Mouse (Mus musculus) myocyte (in vitro differentiated cells): Measurements from ENCODE around the gene Stard10. TPM values are rescaled to one million over a fixed set of nuclear protein-coding genes. Genes with fewer than 3 reads are reported as not detected.

Source experiments
- H3K27me3 ChIP-seq: one replicate; pipeline ENCODE4 v1.6.1; 2011; ENCODE audit not compliant: control insufficient read depth, insufficient read depth, insufficient read length
- H3K36me3 ChIP-seq: one replicate; pipeline ENCODE4 v1.6.1; 2011; ENCODE audit not compliant: control insufficient read depth, insufficient read depth
- H3K4me2 ChIP-seq: one replicate; pipeline ENCODE4 v1.6.1; 2011; ENCODE audit warnings: low read depth, control low read depth
- H3K4me3 ChIP-seq: one replicate; pipeline ENCODE4 v1.5.1; 2011; ENCODE audit warnings: mild to moderate bottlenecking, control low read depth, moderate library complexity
- H3K79me2 ChIP-seq: one replicate; pipeline ENCODE4 v1.6.1; 2011; ENCODE audit not compliant: control insufficient read depth, insufficient read depth
- H3ac ChIP-seq: one replicate; pipeline ENCODE4 v1.6.1; 2011; ENCODE audit not compliant: control insufficient read depth, insufficient read length
- CEBPB ChIP-seq: IDR thresholded peaks from 2 replicates; pipeline ENCODE4 v1.6.1; 2011; ENCODE audit warnings: mild to moderate bottlenecking, moderate library complexity; ENCODE audit not compliant: poor library complexity, insufficient read depth, severe bottlenecking
- E2F4 ChIP-seq: IDR thresholded peaks from one replicate; pipeline ENCODE4 v1.6.1; 2011; ENCODE audit warnings: mild to moderate bottlenecking, control low read depth, moderate library complexity; ENCODE audit not compliant: insufficient read depth
- MAX ChIP-seq: IDR thresholded peaks from one replicate; pipeline ENCODE4 v1.6.1; 2011; ENCODE audit warnings: low read depth, mild to moderate bottlenecking, control low read depth
- MYOD1 ChIP-seq, 3 experiments: IDR thresholded peaks; one replicate each; pipeline ENCODE4 v1.6.1; 2011; ENCODE audit warnings: control low read depth in 2 of 3, low read depth in 2 of 3, mild to moderate bottlenecking in 2 of 3, moderate library complexity in 1 of 3; ENCODE audit not compliant: insufficient read length in 2 of 3, control insufficient read depth in 1 of 3
- MYOG ChIP-seq, 3 experiments: IDR thresholded peaks; one replicate each; pipeline ENCODE4 v1.6.1; 2011; ENCODE audit warnings: control low read depth in 2 of 3, low read depth in 2 of 3, mild to moderate bottlenecking in 2 of 3; ENCODE audit not compliant: insufficient read length in 2 of 3, control insufficient read depth in 1 of 3, insufficient read depth in 1 of 3
- POLR2A ChIP-seq: IDR thresholded peaks from one replicate; pipeline ENCODE4 v1.6.1; 2011; ENCODE audit warnings: low read depth, mild to moderate bottlenecking, control low read depth, moderate library complexity; ENCODE audit not compliant: insufficient read length
- POLR2AphosphoS2 ChIP-seq: IDR thresholded peaks from one replicate; pipeline ENCODE4 v1.6.1; 2011; ENCODE audit warnings: low read depth, control low read depth; ENCODE audit not compliant: insufficient read length
- REST ChIP-seq: IDR thresholded peaks from one replicate; pipeline ENCODE4 v1.6.1; 2011; ENCODE audit warnings: mild to moderate bottlenecking, control low read depth, moderate library complexity; ENCODE audit not compliant: insufficient read depth, insufficient read length
- SRF ChIP-seq: IDR thresholded peaks from one replicate; pipeline ENCODE4 v1.6.1; 2011; ENCODE audit warnings: low read depth; ENCODE audit not compliant: control insufficient read depth, insufficient read length
- TCF12 ChIP-seq: IDR thresholded peaks from one replicate; pipeline ENCODE4 v1.6.1; 2011; ENCODE audit warnings: mild to moderate bottlenecking, control low read depth; ENCODE audit not compliant: poor library complexity, insufficient read depth, severe bottlenecking
- TCF3 ChIP-seq: IDR thresholded peaks from one replicate; pipeline ENCODE4 v1.6.1; 2011; ENCODE audit warnings: low read depth, control low read depth; ENCODE audit not compliant: insufficient read length
- USF1 ChIP-seq: IDR thresholded peaks from one replicate; pipeline ENCODE4 v1.6.1; 2011; ENCODE audit warnings: low read depth, mild to moderate bottlenecking, control low read depth, moderate library complexity
- polyA plus RNA-seq: library from polyadenylated mRNA; unstranded; fragments of >200 nt; fragmentation: generic; extraction: Trizol; gene quantifications from one replicate; pipeline ENCODE4 v1.2.1, GENCODE M21; 2012; ENCODE audit warnings: missing spikeins

Stard10 gene
- polyA plus RNA-seq, 1 experiment = 39.6 TPM

GRCm38 (mm10) chr7:101341405-101341804 lies 24.5 kb downstream of the Stard10 start:
- Histone ChIP-seq H3ac (no peak overlapping the region), H3K27me3 (no peaks in the 10 kb centered on the region), H3K4me3 (no peak overlapping the region), H3K79me2 (no peaks in the 10 kb centered on the region), H3K36me3 (no peaks in the 10 kb centered on the region), H3K4me2 (no peak overlapping the region)
- no peak for TF ChIP-seq MYOD1 (IDR thresholded peaks at IDR 0.05; ENCODE audit: control insufficient read depth in 1 of 3, insufficient read length in 2 of 3, low read depth in 2 of 3)
- no peak for TF ChIP-seq TCF3
- TF ChIP-seq MYOG (IDR thresholded peaks at IDR 0.05; ENCODE audit: control insufficient read depth in 1 of 3, insufficient read depth in 1 of 3, insufficient read length in 2 of 3, low read depth in 2 of 3) = no peak
- no peak for TF ChIP-seq POLR2A
- no peak for TF ChIP-seq CEBPB
- TF ChIP-seq MAX = no peak
- TF ChIP-seq SRF = no peak
- TF ChIP-seq REST = no peak

- Histone ChIP-seq H3K4me2 (no peak overlapping the region), H3K79me2 (no peaks in the 10 kb centered on the region), H3K4me3 (no peak overlapping the region), H3K27me3 (no peaks in the 10 kb centered on the region), H3ac (no peak overlapping the region), H3K36me3 (no peaks in the 10 kb centered on the region)
- TF ChIP-seq USF1 (no peak), E2F4 (no peak), TCF3 (no peak), MYOG (IDR thresholded peaks at IDR 0.05; ENCODE audit: control insufficient read depth in 1 of 3, insufficient read depth in 1 of 3, insufficient read length in 2 of 3, low read depth in 2 of 3) (no peak), TCF12 (no peak), POLR2AphosphoS2 (no peak), CEBPB (no peak), MAX (no peak), POLR2A (no peak), SRF (no peak)
Observed at GRCm38 (mm10) chr7:101343135-101343534, 26.2 kb downstream of the Stard10 start.

- no peak for TF ChIP-seq USF1
- TF ChIP-seq POLR2AphosphoS2 = no peak
- TF ChIP-seq REST = no peak
- no peak for TF ChIP-seq E2F4
- no peak for TF ChIP-seq MAX
- TF ChIP-seq MYOG (IDR thresholded peaks at IDR 0.05; ENCODE audit: control insufficient read depth in 1 of 3, insufficient read depth in 1 of 3, insufficient read length in 2 of 3, low read depth in 2 of 3) = peak in 1 of 3 experiments; percentile 53
- TF ChIP-seq SRF = no peak
- TF ChIP-seq CEBPB = no peak
- peak in 2 of 3 experiments; percentile 32 to 83 for TF ChIP-seq MYOD1 (IDR thresholded peaks at IDR 0.05; ENCODE audit: control insufficient read depth in 1 of 3, insufficient read length in 2 of 3, low read depth in 2 of 3)
- H3K4me2 ChIP-seq = no peak overlapping the region
Observed at GRCm38 (mm10) chr7:101344892-101345291, 28.0 kb downstream of the Stard10 start.

GRCm38 (mm10) chr7:101346991-101347390 lies 30.1 kb downstream of the Stard10 start:
- no peak for TF ChIP-seq CEBPB
- TF ChIP-seq SRF = no peak
- Histone ChIP-seq H3K4me3 (peak overlapping the region; percentile 57), H3K4me2 (peak overlapping the region; percentile 90), H3K27me3 (no peaks in the 10 kb centered on the region), H3K79me2 (no peaks in the 10 kb centered on the region), H3K36me3 (no peaks in the 10 kb centered on the region), H3ac (no peak overlapping the region)

More at GRCm38 (mm10) chr7:101344892-101345291, 28.0 kb downstream of the Stard10 start:
- Histone ChIP-seq H3ac (no peak overlapping the region), H3K27me3 (no peaks in the 10 kb centered on the region), H3K4me3 (no peak overlapping the region), H3K79me2 (no peaks in the 10 kb centered on the region), H3K36me3 (no peaks in the 10 kb centered on the region)

GRCm38 (mm10) chr7:101347767-101348270 lies 30.9 kb downstream of the Stard10 start, which contains the start of gene Arap1:
Gene Arap1, plus strand, starts transcription at chr7:101348067.
- no peaks in the 10 kb centered on the region for H3K27me3 ChIP-seq
- peak within 1 kb of the TSS; percentile 90 for H3K4me2 ChIP-seq
- TF ChIP-seq SRF = no peak
- TF ChIP-seq MYOG (IDR thresholded peaks at IDR 0.05; ENCODE audit: control insufficient read depth in 1 of 3, insufficient read depth in 1 of 3, insufficient read length in 2 of 3, low read depth in 2 of 3) = peak in 1 of 3 experiments; percentile 11
- no peak for TF ChIP-seq CEBPB
- no peak for TF ChIP-seq E2F4
- TF ChIP-seq POLR2A = peak; percentile 78
- TF ChIP-seq MYOD1 (IDR thresholded peaks at IDR 0.05; ENCODE audit: control insufficient read depth in 1 of 3, insufficient read length in 2 of 3, low read depth in 2 of 3) = no peak
- no peak for TF ChIP-seq REST
- TF ChIP-seq TCF12 = no peak
- TF ChIP-seq POLR2AphosphoS2 = peak; percentile 70
- TF ChIP-seq USF1 = peak; percentile 79
- peak within 1 kb of the TSS; percentile 57 for H3K4me3 ChIP-seq
- H3K36me3 ChIP-seq = no peaks in the 10 kb centered on the region
- no peaks in the 10 kb centered on the region for H3K79me2 ChIP-seq
- H3ac ChIP-seq = peak within 1 kb of the TSS; percentile 59
